Mouse (Mus musculus) brain, embryonic 14.5 days (tissue): Measurements from ENCODE around the gene Gstm2.

ENCODE experiments used
- CTCF ChIP-seq: fragments of 200-500 bp; IDR thresholded peaks from 2 replicates; pipeline ENCODE4 v1.5.1; 2012; ENCODE audit warnings: inconsistent platforms, mild to moderate bottlenecking, moderate library complexity, borderline replicate concordance; ENCODE audit not compliant: insufficient read depth, insufficient read length; ENCODE audit errors: extremely low read depth
- POLR2A ChIP-seq: fragments of 200-500 bp; IDR thresholded peaks from 2 replicates; pipeline ENCODE4 v1.6.1; 2012; ENCODE audit warnings: mild to moderate bottlenecking, inconsistent platforms, borderline replicate concordance; ENCODE audit not compliant: poor library complexity, insufficient read depth, insufficient read length, severe bottlenecking; ENCODE audit errors: extremely low read depth

GRCm38 (mm10) chr3:107977691-107978090, 8.6 kb downstream of the Gstm2 start:
- TF ChIP-seq CTCF (no peak), POLR2A (no peak)
